Mouse (Mus musculus): ENCODE results near the gene Rps11.

- no peak for TF ChIP-seq CTCF (IDR thresholded peaks at IDR 0.05; ENCODE audit: borderline replicate concordance, insufficient read depth, low read length)
- no peak for TF ChIP-seq POLR2A (IDR thresholded peaks at IDR 0.05; ENCODE audit: low read depth, low read length)
Measured at GRCm38 (mm10) chr7:45168656-45169055, 44.4 kb upstream of the Rps11 start.
